Mouse (Mus musculus) gastrocnemius, adult 18-20 months (tissue): Measurements from ENCODE around the gene 4930407I10Rik. TPM values are rescaled to one million over a fixed set of nuclear protein-coding genes. Genes with fewer than 3 reads are reported as not detected.

Experiments
- DNase-seq: peaks from one replicate; pipeline ENCODE4 v3.0.0; 2021; ENCODE audit warnings: low spot score
- long read RNA-seq, 2 experiments: library from polyadenylated mRNA; stranded (forward); transcript quantifications; one replicate each; pipeline ENCODE4 v2.0.0; 2021
- total RNA-seq, 2 experiments: library from RNA; stranded (reverse); gene quantifications; 2 replicates each; pipeline ENCODE4 v1.2.3; 2021

4930407I10Rik gene
- total RNA-seq = not detected
- long read RNA-seq, experiment 1 = 0 reads
- long read RNA-seq, experiment 2 = 0 reads

- DNase-seq = no peak
These were observed at the start of gene 4930407I10Rik for GRCm38 (mm10) chr15:82058719-82059201. TSS of gene 4930407I10Rik (plus strand) at chr15:82059151.

DNA sequence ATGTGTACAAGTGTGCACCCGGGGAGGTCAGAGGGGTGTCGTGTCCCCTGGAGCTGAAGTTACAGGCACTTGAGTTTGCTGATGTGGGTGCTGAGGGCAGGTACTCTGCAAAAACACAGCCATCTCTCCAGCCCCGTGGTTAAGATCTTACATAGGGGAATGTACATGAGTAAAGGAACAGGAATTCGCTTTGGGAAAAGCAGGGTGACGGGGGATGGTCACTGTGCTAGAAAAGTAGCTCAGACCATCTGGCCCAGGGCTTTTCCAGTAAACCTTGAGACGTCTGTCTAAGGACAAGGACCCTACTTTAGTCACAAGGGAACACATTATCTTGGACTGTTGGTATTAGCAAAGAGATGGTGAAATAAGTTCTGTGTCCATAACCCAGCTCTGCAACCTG is 47.0 kb upstream of the 4930407I10Rik start:
- no peak for DNase-seq

DNA sequence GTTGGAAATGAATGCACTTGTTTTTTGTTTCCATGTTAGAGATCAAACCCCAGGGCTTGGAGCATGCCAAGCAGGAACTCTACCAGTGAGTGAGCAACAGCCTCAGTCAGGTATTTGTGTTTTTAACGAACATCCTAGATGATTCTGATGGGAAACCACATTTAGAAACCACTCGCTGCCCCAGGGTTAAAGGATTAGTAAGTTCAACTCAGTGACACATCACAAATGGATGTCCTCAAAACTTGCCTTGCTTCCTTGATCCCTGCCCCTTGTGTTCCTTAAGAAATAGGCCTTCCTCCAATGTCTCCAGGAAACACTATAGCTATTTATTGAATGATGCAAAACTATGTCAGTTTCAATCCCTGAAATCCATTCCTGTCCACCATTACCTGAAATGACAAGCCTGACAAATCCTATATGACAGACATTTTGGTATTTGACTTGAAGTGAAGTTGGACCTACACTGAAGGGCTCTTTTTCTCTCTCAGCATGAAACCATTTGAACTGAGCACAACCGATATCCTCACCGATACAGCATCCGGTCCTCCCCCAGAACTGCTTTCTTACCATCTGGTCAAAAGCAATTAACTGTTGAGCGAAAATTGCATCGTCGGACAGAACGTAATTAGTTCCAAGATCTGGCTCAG is 44.1 kb upstream of the 4930407I10Rik start:
- DNase-seq = no peak

GRCm38 (mm10) chr15:82015392-82016100 is 43.4 kb upstream of the 4930407I10Rik start:
- peak; percentile 5 for DNase-seq

- DNase-seq = peak; percentile 100
These were observed 42.7 kb upstream of the 4930407I10Rik start for GRCm38 (mm10) chr15:82016101-82016808.

DNA sequence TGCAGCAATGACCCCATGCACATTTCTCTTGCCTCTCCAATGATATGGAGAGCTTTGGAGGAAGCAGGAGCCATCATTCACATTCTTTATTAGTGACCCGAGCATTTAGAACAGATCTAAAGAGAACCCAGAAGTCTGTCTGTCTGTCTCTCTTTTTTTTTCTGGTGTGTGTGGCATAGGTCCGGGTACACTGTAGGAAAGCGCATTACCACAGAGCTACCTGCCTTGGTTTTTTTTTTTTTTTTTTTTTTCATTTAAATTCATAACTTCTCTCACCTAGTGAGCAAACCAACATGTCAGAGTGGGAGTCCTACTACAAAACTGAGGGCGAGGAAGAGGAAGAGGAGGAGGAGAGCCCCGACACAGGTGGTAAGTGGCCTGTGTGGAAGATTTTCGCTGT is 42.1 kb upstream of the 4930407I10Rik start:
- no peak for DNase-seq

DNA sequence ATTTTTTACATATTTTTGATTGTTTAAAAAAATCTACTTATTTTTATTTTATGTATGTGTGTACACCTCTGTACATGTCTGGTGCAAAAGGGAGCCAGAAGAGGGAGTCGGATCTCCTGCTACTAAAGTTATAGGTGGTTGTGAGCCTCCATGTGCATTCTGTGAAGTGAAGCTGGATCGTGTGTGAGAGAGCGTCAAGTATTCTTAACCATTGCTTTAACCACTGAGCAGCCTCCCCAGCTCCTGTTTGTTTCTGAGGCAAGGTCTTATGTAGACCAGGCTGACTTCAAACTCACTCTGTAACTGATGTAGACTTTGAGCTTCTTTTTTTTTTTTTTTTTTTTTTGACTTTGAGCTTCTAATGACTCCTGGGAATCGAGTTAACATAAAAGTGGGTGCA is 41.5 kb upstream of the 4930407I10Rik start:
- DNase-seq = no peak

DNA sequence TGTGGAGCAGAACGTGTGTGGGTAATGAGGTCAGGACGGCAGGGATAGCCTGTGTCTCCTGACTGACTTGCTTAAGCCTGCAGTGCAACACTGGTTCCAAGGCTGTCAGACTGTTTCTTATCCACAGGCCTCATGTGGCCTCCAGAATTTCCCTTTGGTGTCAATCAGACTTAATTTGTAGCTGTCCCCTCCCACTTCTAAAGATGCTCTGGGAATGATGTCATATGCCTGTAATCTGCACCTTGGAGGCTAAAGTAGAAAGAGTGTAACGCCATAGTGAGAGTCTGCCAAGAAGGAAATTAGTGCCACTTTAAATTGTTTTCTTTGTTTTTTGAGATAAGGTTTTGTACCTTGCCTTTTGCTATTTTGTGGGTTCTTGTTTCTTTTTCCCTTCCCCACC is 39.7 kb upstream of the 4930407I10Rik start:
- no peak for DNase-seq

DNA sequence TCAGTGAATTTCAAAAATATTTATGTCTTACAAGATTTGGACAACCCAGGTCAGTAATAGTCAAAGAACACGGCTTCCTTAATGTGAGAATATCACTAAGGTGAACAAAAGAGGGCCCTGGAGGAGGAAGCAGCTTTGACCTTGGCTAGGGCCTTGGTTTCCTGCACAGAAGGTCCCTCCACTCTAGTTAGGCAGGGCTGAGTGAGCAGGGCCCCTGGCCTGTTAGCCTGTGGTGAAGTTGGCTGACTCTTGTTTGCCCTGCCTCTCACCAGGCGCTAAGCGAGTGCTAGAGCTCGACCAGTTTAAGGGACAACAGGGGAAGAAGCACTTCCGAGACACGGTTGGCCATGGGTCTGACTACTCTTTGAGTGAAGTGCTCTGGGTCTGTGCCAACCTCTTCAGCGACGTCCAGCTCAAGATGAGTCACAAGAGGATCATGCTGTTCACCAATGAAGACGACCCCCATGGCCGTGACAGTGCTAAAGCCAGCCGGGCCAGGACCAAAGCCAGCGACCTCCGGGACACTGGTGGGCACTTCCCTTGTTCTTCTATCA is 36.3 kb upstream of the 4930407I10Rik start:
- DNase-seq = no peak

DNA sequence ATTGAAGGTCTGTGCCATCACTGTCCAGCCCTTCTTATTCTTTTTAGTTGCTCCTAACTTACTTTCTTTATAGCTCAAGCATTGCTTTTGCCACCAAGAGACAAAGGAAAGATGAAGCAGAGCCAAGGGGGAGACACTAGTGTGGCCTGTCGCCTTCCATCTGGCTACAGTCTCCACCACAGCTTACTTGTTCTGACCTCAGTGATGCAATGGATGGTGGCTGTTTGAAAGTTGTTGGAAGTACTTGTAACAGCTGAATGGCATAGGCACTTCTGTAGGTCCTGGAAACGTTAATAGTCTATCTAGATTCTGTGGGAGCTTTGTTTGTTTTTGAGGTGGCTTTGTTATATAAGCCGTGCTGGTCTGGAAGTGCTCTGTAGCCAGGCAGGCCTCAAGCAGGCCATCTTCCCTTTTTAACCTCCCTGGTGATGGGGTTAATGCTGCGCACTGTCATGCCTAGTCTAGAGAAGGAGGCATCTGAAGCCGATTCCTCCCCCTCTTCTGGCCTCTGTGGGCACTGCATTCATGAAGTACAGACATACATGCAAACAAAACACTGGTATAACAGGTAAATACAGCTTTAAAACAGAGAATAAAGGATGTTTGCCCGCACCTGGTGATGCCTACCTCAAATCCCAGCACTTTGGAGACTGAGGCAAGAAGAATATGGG is 34.9 kb upstream of the 4930407I10Rik start:
- no peak for DNase-seq

- no peak for DNase-seq
These were observed 31.7 kb upstream of the 4930407I10Rik start for GRCm38 (mm10) chr15:82027276-82027675.

DNA sequence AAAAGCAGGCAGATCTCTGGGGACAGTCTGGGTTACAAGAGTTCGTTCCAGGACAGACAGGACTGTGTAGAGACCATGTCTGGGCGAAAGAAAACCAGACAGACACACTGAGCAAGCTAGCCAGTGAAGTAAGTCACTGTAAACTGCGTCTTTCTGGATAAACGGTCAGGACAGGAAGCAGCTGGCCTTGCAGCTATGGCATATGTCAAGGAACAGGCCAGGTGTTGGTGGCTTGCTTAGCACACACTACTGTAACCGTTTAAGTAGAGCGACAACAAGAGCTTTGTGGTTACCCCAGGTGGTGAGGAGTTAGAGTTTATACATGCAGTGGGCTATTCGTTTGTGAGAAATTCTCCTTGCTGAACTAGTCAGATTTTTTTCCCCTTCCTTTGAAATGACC is 31.2 kb upstream of the 4930407I10Rik start:
- DNase-seq = no peak

DNA sequence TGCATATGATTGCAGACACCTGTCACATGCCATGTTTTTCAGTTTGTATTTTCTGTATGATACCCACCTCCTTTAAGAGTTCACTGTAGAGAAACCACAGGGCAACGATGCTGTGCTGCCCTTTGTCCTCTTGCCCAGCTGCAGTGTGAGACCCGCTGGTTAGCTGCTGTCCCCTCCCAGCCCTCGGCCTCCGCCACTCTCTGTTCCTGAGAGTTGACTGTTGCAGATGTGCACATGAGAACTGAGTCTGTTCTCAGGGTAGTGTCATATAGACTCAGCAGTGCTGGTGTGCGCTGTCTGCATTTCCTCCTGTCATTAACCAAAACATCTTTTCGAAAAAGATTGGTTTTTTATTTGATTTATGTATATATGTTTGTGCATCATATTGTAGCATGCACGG is 26.6 kb upstream of the 4930407I10Rik start:
- no peak for DNase-seq

DNA sequence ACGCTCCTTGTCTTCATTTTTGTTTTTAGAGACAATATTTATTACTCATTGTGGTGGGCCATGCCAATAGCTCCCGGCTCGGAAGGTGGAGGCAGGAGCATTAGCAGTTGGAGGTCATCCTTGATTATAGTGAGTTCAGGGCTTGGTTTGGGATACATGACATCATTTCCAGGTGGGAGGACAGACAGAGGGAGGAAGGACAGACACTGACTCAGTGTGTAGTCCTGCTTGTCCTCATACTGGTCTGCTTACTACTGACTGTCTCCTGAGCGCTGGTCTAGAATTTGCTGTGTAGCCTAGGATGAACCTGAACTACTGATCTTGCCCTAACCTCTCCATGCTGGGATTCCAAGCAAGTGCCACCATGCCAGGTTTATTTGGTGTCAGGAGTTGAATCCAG is 25.2 kb upstream of the 4930407I10Rik start, which contains the start of gene Desi1:
Desi1 (minus strand) TSS at position 101 of the 400 bp plus-strand sequence.
- DNase-seq = no peak

GRCm38 (mm10) chr15:82035904-82036689 is 22.9 kb upstream of the 4930407I10Rik start:
- no peak for DNase-seq

DNA sequence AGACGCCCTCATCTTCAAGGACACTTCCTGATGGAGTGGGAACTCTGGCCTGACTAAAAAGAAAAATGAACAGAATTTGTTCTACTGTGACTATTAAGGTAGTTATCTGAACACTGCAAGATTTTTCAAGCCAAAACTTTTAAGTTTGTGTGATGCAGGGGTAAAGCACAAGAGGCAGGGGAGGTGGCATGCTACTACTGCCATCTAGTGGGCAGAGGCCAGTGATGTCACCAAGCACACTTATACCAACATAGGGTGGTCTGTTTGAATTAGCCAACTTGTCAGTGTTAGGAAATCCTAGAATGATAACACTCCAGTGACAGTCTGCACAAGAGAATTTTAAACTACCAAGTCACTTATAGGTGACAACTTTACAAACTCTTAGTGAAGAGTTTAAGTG is 18.3 kb upstream of the 4930407I10Rik start:
- DNase-seq = no peak

DNA sequence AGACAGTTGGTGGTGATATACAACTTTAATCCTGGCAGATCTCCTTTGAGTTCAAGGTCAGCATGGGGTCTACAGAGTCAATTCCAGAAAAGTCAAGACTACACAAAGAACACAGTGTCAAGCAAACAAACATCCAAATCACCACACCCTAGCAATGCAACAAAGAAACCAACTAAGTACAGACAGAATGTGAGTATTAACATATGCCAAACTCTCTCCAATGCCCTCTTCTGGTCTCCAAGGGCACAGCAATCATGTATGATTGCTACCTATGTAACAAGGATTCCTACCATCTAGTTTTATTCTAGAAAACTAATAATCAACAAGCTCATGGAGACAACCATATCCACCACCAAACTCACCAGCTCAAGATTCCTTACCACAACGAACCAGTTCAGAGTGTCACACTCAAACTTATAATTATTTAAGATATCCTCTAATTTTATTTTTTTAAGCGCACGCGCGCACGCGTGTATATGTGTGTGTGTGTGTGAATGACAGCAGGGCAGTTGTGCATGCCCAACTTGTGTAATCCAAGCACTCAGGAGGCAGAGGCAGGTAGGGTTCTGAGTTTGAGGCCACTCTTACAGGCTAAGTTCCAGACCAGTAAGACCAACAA is 14.7 kb upstream of the 4930407I10Rik start:
- no peak for DNase-seq

GRCm38 (mm10) chr15:82046246-82046891 is 12.6 kb upstream of the 4930407I10Rik start:
- no peak for DNase-seq

DNA sequence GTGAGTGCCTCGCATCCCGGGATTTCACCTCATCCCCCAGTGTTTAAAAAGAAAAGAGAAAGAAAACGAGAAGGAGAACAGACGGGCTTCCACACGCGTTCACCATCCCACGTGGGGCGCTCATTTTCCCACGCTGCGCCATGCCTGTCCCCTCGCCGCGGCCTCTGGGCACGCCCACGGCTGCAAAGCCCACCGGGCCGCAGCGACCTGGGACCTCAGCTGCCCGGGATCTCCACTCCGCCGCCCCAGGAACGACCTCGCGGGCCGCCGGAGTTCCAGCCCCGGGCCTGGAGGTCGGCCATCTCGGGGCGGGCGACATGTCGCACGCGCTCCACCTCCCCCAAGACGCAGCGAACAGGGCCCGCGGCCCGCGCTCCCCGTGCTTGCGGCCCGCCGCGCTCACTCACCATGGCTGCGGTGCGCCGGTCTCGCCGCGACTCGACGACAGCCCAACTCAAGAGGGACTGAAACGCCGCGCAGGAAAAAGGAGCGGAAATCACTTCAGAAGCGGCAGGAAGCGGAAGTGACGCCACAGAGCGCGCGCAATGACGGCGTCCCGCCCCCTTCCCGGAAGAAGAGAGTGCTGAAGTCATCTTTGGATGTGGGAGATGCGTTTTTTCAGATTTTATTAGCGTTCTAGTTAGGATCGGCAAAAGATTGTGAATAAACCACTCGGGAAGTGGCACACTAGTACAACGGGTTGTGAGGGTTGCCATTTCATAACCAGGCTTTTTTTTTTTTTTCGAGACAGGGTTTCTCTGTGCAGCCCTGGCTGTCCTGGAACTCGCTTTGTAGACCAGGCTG is 11.7 kb upstream of the 4930407I10Rik start, which contains the start of gene Snu13:
Snu13 (minus strand) TSS at position 519 of the 804 bp plus-strand sequence.
- peak; percentile 92 for DNase-seq
